Mouse (Mus musculus) liver, embryonic 11.5 days (tissue): ENCODE data around the gene Surf1. TPM values are rescaled to one million over a fixed set of nuclear protein-coding genes. Genes with fewer than 3 reads are reported as not detected.

Source experiments
- ATAC-seq: fragments of 200-750 bp; cut with Nextera tagmentation; replicated peaks from 2 replicates; pipeline ENCODE4 v1.8.0; 2017; ENCODE audit warnings: moderate number of reproducible peaks, mild to moderate bottlenecking, moderate TSS enrichment, moderate library complexity; ENCODE audit not compliant: low FRiP score
- DNase-seq: peaks from one replicate; pipeline ENCODE4 v3.0.0-alpha.2; 2017; ENCODE audit warnings: low spot score
- H3K27ac ChIP-seq: fragments of 300-500 bp; sonication (generic); 2 replicates; pipeline ENCODE4 v1.5.1; 2014; ENCODE audit warnings: mild to moderate bottlenecking, low read depth, low read length, control low read depth
- H3K27me3 ChIP-seq: fragments of 300-500 bp; sonication (generic); replicated peaks from 2 replicates; pipeline ENCODE4 v1.6.1; 2014; ENCODE audit warnings: low read length, mixed read lengths; ENCODE audit not compliant: control insufficient read depth, insufficient read depth
- H3K36me3 ChIP-seq: fragments of 300-500 bp; sonication (generic); 2 replicates; pipeline ENCODE4 v1.6.1; 2014; ENCODE audit warnings: mild to moderate bottlenecking, low read length, moderate library complexity, mixed read lengths; ENCODE audit not compliant: control insufficient read depth, insufficient read depth
- H3K4me1 ChIP-seq: fragments of 300-500 bp; sonication (generic); replicated peaks from 2 replicates; pipeline ENCODE4 v1.6.1; 2014; ENCODE audit warnings: low read length, mixed read lengths; ENCODE audit not compliant: control insufficient read depth, insufficient read depth
- H3K4me2 ChIP-seq: fragments of 300-500 bp; sonication (generic); 2 replicates; pipeline ENCODE4 v1.6.1; 2014; ENCODE audit warnings: mild to moderate bottlenecking, control low read depth, moderate library complexity
- H3K4me3 ChIP-seq: fragments of 300-500 bp; sonication (generic); 2 replicates; pipeline ENCODE4 v1.5.1; 2014; ENCODE audit warnings: low read depth, low read length, control low read depth
- H3K9ac ChIP-seq: fragments of 300-500 bp; sonication (generic); 2 replicates; pipeline ENCODE4 v1.6.1; 2014; ENCODE audit warnings: low read depth, low read length, control low read depth
- H3K9me3 ChIP-seq: fragments of 300-500 bp; sonication (generic); 2 replicates; pipeline ENCODE4 v1.6.1; 2016; ENCODE audit warnings: low read length, inconsistent platforms, mixed read lengths; ENCODE audit not compliant: control insufficient read depth
- WGBS: fragments of 180-500 bp; shearing (Covaris S2); extraction: QIAGEN DNeasy Blood & Tissue Kit; methylation state at CpG from one replicate; pipeline ENCODE4 v1.1.7; 2014; 5-methylcytosine and 5-hydroxymethylcytosine counted together
- polyA plus RNA-seq: library from polyadenylated mRNA; unstranded; fragments of >200 nt; fragmentation: Nextera tagmentation; extraction: Ambion mirVana; gene quantifications from 2 replicates; pipeline ENCODE4 v1.2.1, GENCODE M21; 2014

Surf1 gene
- 56.5 and 58.3 TPM in 2 replicates for polyA plus RNA-seq

GRCm38 (mm10) chr2:26915927-26916728 is at the start of gene Surf1, which contains the start of gene Surf2:
Gene Surf1, minus strand, starts transcription at chr2:26916530.
Gene Surf2, plus strand, starts transcription at chr2:26916367.
- 2% methylated on average over 47 of the region's 47 CpGs for WGBS
- Histone ChIP-seq H3K4me1 (peaks cover 45% of the 10 kb centered on the region), H3K4me2 (peak within 1 kb of the TSS; percentile 98), H3K4me3 (peak within 1 kb of the TSS; percentile 92), H3K9me3 (no peaks in the 10 kb centered on the region), H3K27ac (peak within 1 kb of the TSS; percentile 74; the same call in 1 of the 2 replicates), H3K36me3 (peaks cover 55% of the 10 kb centered on the region), H3K27me3 (no peaks in the 10 kb centered on the region), H3K9ac (peak within 1 kb of the TSS; percentile 62)
- ATAC-seq (peak; percentile 74), DNase-seq (peak; percentile 85)

GRCm38 (mm10) chr2:26964724-26965370 is 48.5 kb upstream of the Surf1 start:
- Histone ChIP-seq H3K27me3 (no peaks in the 10 kb centered on the region), H3K27ac (peak overlapping the region; percentile 99), H3K4me3 (peak overlapping the region; percentile 88), H3K9ac (peak overlapping the region; percentile 93), H3K9me3 (0 out of 2 replicates have a peak, but pooled peaks cover 4% of the 10 kb centered on the region), H3K4me1 (peaks cover 8% of the 10 kb centered on the region), H3K36me3 (peaks cover 15% of the 10 kb centered on the region), H3K4me2 (peak overlapping the region; percentile 91)
- WGBS: 15% methylated on average over 14 of the region's 14 CpGs
- DNase-seq: no peak
- ATAC-seq: no peak; the same call in none of the 2 replicates

GRCm38 (mm10) chr2:26963923-26964723 is 47.8 kb upstream of the Surf1 start, which contains the start of gene Rexo4:
Gene Rexo4, minus strand, starts transcription at chr2:26964386.
- WGBS: under 1% methylated on average over 50 of the region's 50 CpGs
- Histone ChIP-seq H3K27me3 (no peaks in the 10 kb centered on the region), H3K27ac (peak within 1 kb of the TSS; percentile 99), H3K4me1 (peaks cover 8% of the 10 kb centered on the region), H3K9ac (peak within 1 kb of the TSS; percentile 93), H3K4me3 (peak within 1 kb of the TSS; percentile 88), H3K4me2 (peak within 1 kb of the TSS; percentile 91), H3K36me3 (peaks cover 17% of the 10 kb centered on the region), H3K9me3 (0 out of 2 replicates have a peak, but pooled peaks cover 4% of the 10 kb centered on the region)
- DNase-seq (peak; percentile 93), ATAC-seq (peak; percentile 92)

GRCm38 (mm10) chr2:26960756-26961155 is 44.4 kb upstream of the Surf1 start:
- Histone ChIP-seq H3K27me3 (no peaks in the 10 kb centered on the region), H3K9me3 (no peaks in the 10 kb centered on the region), H3K27ac (no peak overlapping the region), H3K36me3 (peaks cover 46% of the 10 kb centered on the region), H3K4me2 (no peak overlapping the region), H3K4me1 (peaks cover 8% of the 10 kb centered on the region), H3K4me3 (no peak overlapping the region), H3K9ac (no peak overlapping the region)
- ATAC-seq (no peak), DNase-seq (no peak)
- 73% methylated on average over 4 of the region's 4 CpGs for WGBS

- no peaks in the 10 kb centered on the region for H3K27me3 ChIP-seq
- no peaks in the 10 kb centered on the region; the same call in 1 of the 2 replicates for H3K4me1 ChIP-seq
- no peak overlapping the region for H3K9ac ChIP-seq
- no peak overlapping the region for H3K4me2 ChIP-seq
- peaks cover 61% of the 10 kb centered on the region for H3K36me3 ChIP-seq
- DNase-seq: no peak
- no peak for ATAC-seq
- WGBS: 86% methylated on average over 2 of the region's 2 CpGs
- no peaks in the 10 kb centered on the region for H3K9me3 ChIP-seq
- no peak overlapping the region for H3K27ac ChIP-seq
- H3K4me3 ChIP-seq: no peak overlapping the region
Observed at GRCm38 (mm10) chr2:26957488-26957859, 41.1 kb upstream of the Surf1 start.

- H3K9me3 ChIP-seq: no peaks in the 10 kb centered on the region
- no peak overlapping the region for H3K4me3 ChIP-seq
- 0 out of 2 replicates have a peak, but pooled peaks have one; percentile 31 for ATAC-seq
- H3K27ac ChIP-seq: no peak overlapping the region
- no peak for DNase-seq
- no peak overlapping the region for H3K4me2 ChIP-seq
- no peak overlapping the region for H3K9ac ChIP-seq
- H3K4me1 ChIP-seq: no peaks in the 10 kb centered on the region; the same call in 1 of the 2 replicates
- H3K27me3 ChIP-seq: no peaks in the 10 kb centered on the region
- 89% methylated on average over 12 of the region's 12 CpGs for whole genome bisulfite sequencing
- peaks cover 59% of the 10 kb centered on the region for H3K36me3 ChIP-seq
Observed at GRCm38 (mm10) chr2:26956811-26957487, 40.6 kb upstream of the Surf1 start.

GRCm38 (mm10) chr2:26954735-26955395 is 38.5 kb upstream of the Surf1 start:
- Histone ChIP-seq H3K27ac (no peak overlapping the region), H3K36me3 (peaks cover 46% of the 10 kb centered on the region), H3K4me1 (no peaks in the 10 kb centered on the region), H3K9ac (no peak overlapping the region), H3K4me2 (no peak overlapping the region), H3K4me3 (no peak overlapping the region), H3K27me3 (no peaks in the 10 kb centered on the region), H3K9me3 (no peaks in the 10 kb centered on the region)
- DNase-seq (no peak), ATAC-seq (no peak)
- 92% methylated on average over 2 of the region's 2 CpGs for WGBS
